Mouse (Mus musculus): Measurements from ENCODE around the gene Syngr2.

GRCm38 (mm10) chr11:117810401-117811046 lies 1.1 kb downstream of the Syngr2 start:
- no peak for TF ChIP-seq CTCF (IDR thresholded peaks at IDR 0.05; ENCODE audit: extremely low read depth, insufficient read depth, insufficient read length, insufficient replicate concordance)
- TF ChIP-seq POLR2A (IDR thresholded peaks at IDR 0.05; ENCODE audit: low read depth, low read length), result no peak

Data from spleen, adult 2 months (tissue).